8 mouse cellular contexts compared by ENCODE assay signal in genomic region chr11:98371556-98372240, GRCm38 (mm10). TPM values are rescaled to one million over a fixed set of nuclear protein-coding genes. Genes with fewer than 3 reads are reported as not detected.
DNase-seq lines count a peak whose midpoint lies in the region; ATAC-seq lines count a peak whose summit lies in the region.
"Had no signal": no experiment of that assay in that cellular context is flagged by ENCODE, and none has a peak within 500 bp of the region (broad histone marks: within the 10 kb centered on the region; RNA-seq: fewer than 3 reads in every experiment).

No protein-coding gene starts in this region.

- H3K27ac ChIP-seq in kidney, embryonic 14.5 days (ENCODE audit: low read depth, low read length): no peak overlapping the region
- no peak overlapping the region for H3K27ac ChIP-seq in kidney, embryonic 16.5 days (ENCODE audit: low read length)
- H3K27ac ChIP-seq in forebrain, embryonic 16.5 days (ENCODE audit: low read length): peak overlapping the region; percentile 62
- H3K27ac ChIP-seq in neural tube, embryonic 12.5 days: no peak overlapping the region

- ATAC-seq in kidney, embryonic 14.5 days (ENCODE audit: low FRiP score, low TSS enrichment): 0 out of 2 replicates have a peak, but pooled peaks have one; percentile 20
- no peak; the same call in 1 of the 2 replicates for ATAC-seq in kidney, embryonic 16.5 days (ENCODE audit: low FRiP score, low TSS enrichment)
- peak; percentile 73 for ATAC-seq in forebrain, embryonic 16.5 days
- ATAC-seq in neural tube, embryonic 12.5 days (ENCODE audit: low FRiP score, low read depth): peak; percentile 61; the same call in 1 of the 2 replicates

- peaks cover 6% of the 10 kb centered on the region; the same call in 1 of the 2 replicates for H3K4me1 ChIP-seq in kidney, embryonic 14.5 days (ENCODE audit: control insufficient read depth, insufficient read depth, low read length)
- 0 out of 2 replicates have a peak, but pooled peaks cover 3% of the 10 kb centered on the region for H3K4me1 ChIP-seq in kidney, embryonic 16.5 days (ENCODE audit: insufficient read depth, low read length)
- peaks cover 32% of the 10 kb centered on the region for H3K4me1 ChIP-seq in forebrain, embryonic 16.5 days (replicated peaks; ENCODE audit: control insufficient read depth, insufficient read depth, low read length)
- H3K4me1 ChIP-seq in neural tube, embryonic 12.5 days: peaks cover 21% of the 10 kb centered on the region

- peak overlapping the region; percentile 7; the same call in 1 of the 2 replicates for H3K9ac ChIP-seq in kidney, embryonic 14.5 days (ENCODE audit: low read depth, low read length)
- no peak overlapping the region for H3K9ac ChIP-seq in kidney, embryonic 16.5 days (replicated peaks; ENCODE audit: low read length)
- H3K9ac ChIP-seq in forebrain, embryonic 16.5 days (replicated peaks; ENCODE audit: low read depth, low read length): peak overlapping the region; percentile 19; the same call in 1 of the 2 replicates
- H3K9ac ChIP-seq in neural tube, embryonic 12.5 days: no peak overlapping the region; the same call in 1 of the 2 replicates

- H3K9me3 ChIP-seq in kidney, embryonic 14.5 days (ENCODE audit: control insufficient read depth, low read length): no peaks in the 10 kb centered on the region
- H3K9me3 ChIP-seq in kidney, embryonic 16.5 days (ENCODE audit: low read length): no peaks in the 10 kb centered on the region
- H3K9me3 ChIP-seq in forebrain, embryonic 16.5 days (ENCODE audit: control insufficient read depth, low read length): no peaks in the 10 kb centered on the region
- H3K9me3 ChIP-seq in neural tube, embryonic 12.5 days: no peaks in the 10 kb centered on the region

- peaks cover 26% of the 10 kb centered on the region for H3K36me3 ChIP-seq in kidney, embryonic 14.5 days (ENCODE audit: control insufficient read depth, insufficient read depth, low read length)
- H3K36me3 ChIP-seq in kidney, embryonic 16.5 days (ENCODE audit: insufficient read depth, low read length): peaks cover 20% of the 10 kb centered on the region
- peaks cover 11% of the 10 kb centered on the region for H3K36me3 ChIP-seq in forebrain, embryonic 16.5 days (ENCODE audit: control insufficient read depth, insufficient read depth)
- H3K36me3 ChIP-seq in neural tube, embryonic 12.5 days: peaks cover 25% of the 10 kb centered on the region

- no peak overlapping the region for H3K4me2 ChIP-seq in kidney, embryonic 14.5 days (replicated peaks; ENCODE audit: low read depth, low read length)
- H3K4me2 ChIP-seq in kidney, embryonic 16.5 days (replicated peaks; ENCODE audit: low read depth, low read length): no peak overlapping the region
- H3K4me2 ChIP-seq in forebrain, embryonic 16.5 days (ENCODE audit: low read length): no peak overlapping the region; the same call in 1 of the 2 replicates
- peak overlapping the region; percentile 18; the same call in 1 of the 2 replicates for H3K4me2 ChIP-seq in neural tube, embryonic 12.5 days (replicated peaks)

- DNase-seq in embryo, embryonic 11 days: peak; percentile 57
- no peak for DNase-seq in layer of hippocampus, adult 9-11 months
- no peak for DNase-seq in frontal cortex, adult 2 months (ENCODE audit: extremely low spot score in 1 of 2, low spot score in 1 of 2)

- H3K27me3 ChIP-seq in kidney, embryonic 14.5 days (ENCODE audit: control insufficient read depth, insufficient read depth, low read length): no peaks in the 10 kb centered on the region
- no peaks in the 10 kb centered on the region for H3K27me3 ChIP-seq in kidney, embryonic 16.5 days (ENCODE audit: insufficient read depth, low read length)
- H3K27me3 ChIP-seq in forebrain, embryonic 16.5 days (replicated peaks; ENCODE audit: control insufficient read depth, insufficient read depth, low read length): no peaks in the 10 kb centered on the region
- no peaks in the 10 kb centered on the region for H3K27me3 ChIP-seq in neural tube, embryonic 12.5 days (replicated peaks)

- H3K4me3 ChIP-seq in kidney, embryonic 14.5 days (ENCODE audit: low read length): no peak overlapping the region
- H3K4me3 ChIP-seq in kidney, embryonic 16.5 days (ENCODE audit: low read length): no peak overlapping the region
- H3K4me3 ChIP-seq in forebrain, embryonic 16.5 days (replicated peaks; ENCODE audit: low read length): no peak overlapping the region
- H3K4me3 ChIP-seq in neural tube, embryonic 12.5 days: no peak overlapping the region

- WGBS in kidney, embryonic 14.5 days: 59% methylated on average over 10 of the region's 10 CpGs
- 57% methylated on average over 10 of the region's 10 CpGs for WGBS in kidney, embryonic 16.5 days
- 29% methylated on average over 10 of the region's 10 CpGs for WGBS in forebrain, embryonic 16.5 days
- WGBS in neural tube, embryonic 12.5 days: 26% methylated on average over 10 of the region's 10 CpGs

RNA-seq across cellular contexts. Expression of gene Tcap, which starts 11.9 kb away (rescaled TPM):
- polyA plus RNA-seq in kidney, embryonic 14.5 days (2014; fragmentation: Nextera tagmentation; extraction: Ambion mirVana): 1.3 and 2.3 TPM in 2 replicates
- 2.4 and 2.7 TPM in 2 replicates for polyA plus RNA-seq in kidney, embryonic 16.5 days (2015; fragmentation: Nextera tagmentation; extraction: Ambion mirVana)
- polyA plus RNA-seq in forebrain, embryonic 16.5 days (2015; fragmentation: Nextera tagmentation; extraction: Ambion mirVana): 0.23 and 0.26 TPM in 2 replicates
- polyA plus RNA-seq in neural tube, embryonic 12.5 days (2016; fragmentation: Nextera tagmentation; extraction: Ambion mirVana): 2.7 and 2.9 TPM in 2 replicates
- 9.7 and 14.2 TPM in 2 replicates for polyA plus RNA-seq in frontal cortex, adult 2 months (2012; rRNA removed)

RNA-seq across cellular contexts. Expression of gene Stard3, which starts 13.5 kb away (rescaled TPM):
- polyA plus RNA-seq in kidney, embryonic 14.5 days (2014; fragmentation: Nextera tagmentation; extraction: Ambion mirVana): 34.9 and 42.0 TPM in 2 replicates
- polyA plus RNA-seq in kidney, embryonic 16.5 days (2015; fragmentation: Nextera tagmentation; extraction: Ambion mirVana): 62.0 and 62.4 TPM in 2 replicates
- 52.8 and 56.3 TPM in 2 replicates for polyA plus RNA-seq in forebrain, embryonic 16.5 days (2015; fragmentation: Nextera tagmentation; extraction: Ambion mirVana)
- 45.7 and 47.4 TPM in 2 replicates for polyA plus RNA-seq in neural tube, embryonic 12.5 days (2016; fragmentation: Nextera tagmentation; extraction: Ambion mirVana)
- 52.3 and 59.1 TPM in 2 replicates for polyA plus RNA-seq in frontal cortex, adult 2 months (2012; rRNA removed)

RNA-seq across cellular contexts. Expression of gene Pnmt, which starts 14.6 kb away (rescaled TPM):
- polyA plus RNA-seq in kidney, embryonic 14.5 days (2014; fragmentation: Nextera tagmentation; extraction: Ambion mirVana): 0.84 and 2.2 TPM in 2 replicates
- polyA plus RNA-seq in kidney, embryonic 16.5 days (2015; fragmentation: Nextera tagmentation; extraction: Ambion mirVana): 2.5 and 2.8 TPM in 2 replicates
- 0.21 and 0.86 TPM in 2 replicates for polyA plus RNA-seq in forebrain, embryonic 16.5 days (2015; fragmentation: Nextera tagmentation; extraction: Ambion mirVana)
- polyA plus RNA-seq in neural tube, embryonic 12.5 days (2016; fragmentation: Nextera tagmentation; extraction: Ambion mirVana): 0.49 and 1.2 TPM in 2 replicates
- 0.84 and 1.1 TPM in 2 replicates for polyA plus RNA-seq in frontal cortex, adult 2 months (2012; rRNA removed)
- polyA plus RNA-seq: small intestine, adult 2 months had no signal

RNA-seq across cellular contexts. Expression of gene Ppp1r1b, which starts 23.5 kb away (rescaled TPM):
- polyA plus RNA-seq in kidney, embryonic 14.5 days (2014; fragmentation: Nextera tagmentation; extraction: Ambion mirVana): 0.87 and 1.7 TPM in 2 replicates
- 5.4 and 5.8 TPM in 2 replicates for polyA plus RNA-seq in kidney, embryonic 16.5 days (2015; fragmentation: Nextera tagmentation; extraction: Ambion mirVana)
- 69.7 and 72.4 TPM in 2 replicates for polyA plus RNA-seq in forebrain, embryonic 16.5 days (2015; fragmentation: Nextera tagmentation; extraction: Ambion mirVana)
- polyA plus RNA-seq in neural tube, embryonic 12.5 days (2016; fragmentation: Nextera tagmentation; extraction: Ambion mirVana): 0.13 and 0.40 TPM in 2 replicates
- polyA plus RNA-seq in frontal cortex, adult 2 months (2012; rRNA removed): 104 and 156 TPM in 2 replicates

RNA-seq across cellular contexts. Expression of gene Pgap3, which starts 28.6 kb away (rescaled TPM):
- 10.7 and 14.8 TPM in 2 replicates for polyA plus RNA-seq in kidney, embryonic 14.5 days (2014; fragmentation: Nextera tagmentation; extraction: Ambion mirVana)
- 17.6 and 22.3 TPM in 2 replicates for polyA plus RNA-seq in kidney, embryonic 16.5 days (2015; fragmentation: Nextera tagmentation; extraction: Ambion mirVana)
- 7.4 and 9.4 TPM in 2 replicates for polyA plus RNA-seq in forebrain, embryonic 16.5 days (2015; fragmentation: Nextera tagmentation; extraction: Ambion mirVana)
- polyA plus RNA-seq in neural tube, embryonic 12.5 days (2016; fragmentation: Nextera tagmentation; extraction: Ambion mirVana): 9.0 and 9.5 TPM in 2 replicates
- polyA plus RNA-seq in frontal cortex, adult 2 months (2012; rRNA removed): 13.7 and 15.2 TPM in 2 replicates

Comparison
In these comparisons a context has a peak if more than half of its experiments do, and no peak if none do; other contexts are left out.
1. H3K9ac ChIP-seq: peak in kidney, embryonic 14.5 days (single experiment) and forebrain, embryonic 16.5 days (single experiment); none in kidney, embryonic 16.5 days (single experiment) and neural tube, embryonic 12.5 days (single experiment).